Mouse (Mus musculus): ENCODE results near the gene Fchsd2. TPM values are rescaled to one million over a fixed set of nuclear protein-coding genes. Genes with fewer than 3 reads are reported as not detected.
A peak's percentile ranks its signal among the peaks of the same experiment; 100 is the strongest.

Fchsd2 gene
- polyA plus RNA-seq, 1 experiment from 2014 or later: 20.4 TPM

GRCm38 (mm10) chr7:101085779-101086178 is 6.9 kb upstream of the Fchsd2 start:
- Histone ChIP-seq H3K4me1 (ENCODE audit: control insufficient read depth, insufficient read depth, low read length) (peaks cover 41% of the 10 kb centered on the region), H3K27ac (ENCODE audit: low read depth, low read length) (no peak overlapping the region), H3K4me2 (no peak overlapping the region), H3K9me3 (replicated peaks; ENCODE audit: control insufficient read depth, low read length) (no peaks in the 10 kb centered on the region), H3K27me3 (ENCODE audit: control insufficient read depth, insufficient read depth, low read length) (no peaks in the 10 kb centered on the region), H3K36me3 (ENCODE audit: control insufficient read depth, insufficient read depth, low read length) (no peaks in the 10 kb centered on the region), H3K9ac (ENCODE audit: low read depth, low read length) (no peak overlapping the region), H3K4me3 (ENCODE audit: low read depth, low read length) (no peak overlapping the region)
- no peak for ATAC-seq (replicated peaks; ENCODE audit: insufficient number of reproducible peaks, low FRiP score, low TSS enrichment)
- WGBS (ENCODE audit: insufficient replicate concordance): 30% methylated on average over 4 of the region's 4 CpGs

- Histone ChIP-seq H3K9ac (ENCODE audit: low read depth, low read length) (no peak overlapping the region), H3K27me3 (ENCODE audit: control insufficient read depth, insufficient read depth, low read length) (no peaks in the 10 kb centered on the region), H3K4me3 (ENCODE audit: low read depth, low read length) (no peak overlapping the region), H3K4me1 (ENCODE audit: control insufficient read depth, insufficient read depth, low read length) (peaks cover 48% of the 10 kb centered on the region), H3K36me3 (ENCODE audit: control insufficient read depth, insufficient read depth, low read length) (no peaks in the 10 kb centered on the region), H3K9me3 (replicated peaks; ENCODE audit: control insufficient read depth, low read length) (no peaks in the 10 kb centered on the region), H3K4me2 (no peak overlapping the region), H3K27ac (ENCODE audit: low read depth, low read length) (peak overlapping the region; percentile 70)
- WGBS (ENCODE audit: insufficient replicate concordance): 42% methylated on average over 4 of the region's 4 CpGs
- no peak for ATAC-seq (replicated peaks; ENCODE audit: insufficient number of reproducible peaks, low FRiP score, low TSS enrichment)
These were observed 4.0 kb upstream of the Fchsd2 start for GRCm38 (mm10) chr7:101088687-101089086.

- Histone ChIP-seq H3K9ac (ENCODE audit: low read depth, low read length) (no peak overlapping the region), H3K4me3 (ENCODE audit: low read depth, low read length) (no peak overlapping the region), H3K4me1 (ENCODE audit: control insufficient read depth, insufficient read depth, low read length) (peaks cover 48% of the 10 kb centered on the region), H3K36me3 (ENCODE audit: control insufficient read depth, insufficient read depth, low read length) (no peaks in the 10 kb centered on the region), H3K9me3 (replicated peaks; ENCODE audit: control insufficient read depth, low read length) (no peaks in the 10 kb centered on the region), H3K4me2 (no peak overlapping the region), H3K27me3 (ENCODE audit: control insufficient read depth, insufficient read depth, low read length) (no peaks in the 10 kb centered on the region), H3K27ac (ENCODE audit: low read depth, low read length) (peak overlapping the region; percentile 70)
- ATAC-seq (replicated peaks; ENCODE audit: insufficient number of reproducible peaks, low FRiP score, low TSS enrichment): no peak
- 52% methylated on average over 3 of the region's 3 CpGs for WGBS (ENCODE audit: insufficient replicate concordance)
These were observed 3.4 kb upstream of the Fchsd2 start for GRCm38 (mm10) chr7:101089242-101089641.

- no peak overlapping the region for H3K4me2 ChIP-seq
- no peaks in the 10 kb centered on the region for H3K36me3 ChIP-seq (ENCODE audit: control insufficient read depth, insufficient read depth, low read length)
- no peaks in the 10 kb centered on the region for H3K27me3 ChIP-seq (ENCODE audit: control insufficient read depth, insufficient read depth, low read length)
- peaks cover 31% of the 10 kb centered on the region for H3K4me1 ChIP-seq (ENCODE audit: control insufficient read depth, insufficient read depth, low read length)
- 67% methylated on average over 3 of the region's 3 CpGs for WGBS (ENCODE audit: insufficient replicate concordance)
- H3K4me3 ChIP-seq (ENCODE audit: low read depth, low read length): no peak overlapping the region
- no peak overlapping the region for H3K27ac ChIP-seq (ENCODE audit: low read depth, low read length)
- 0 out of 2 replicates have a peak overlapping the region, but pooled peaks have one; percentile 0 for H3K9ac ChIP-seq (ENCODE audit: low read depth, low read length)
- no peaks in the 10 kb centered on the region for H3K9me3 ChIP-seq (replicated peaks; ENCODE audit: control insufficient read depth, low read length)
- no peak for ATAC-seq (replicated peaks; ENCODE audit: insufficient number of reproducible peaks, low FRiP score, low TSS enrichment)
These were observed 568 bp downstream of the Fchsd2 start for GRCm38 (mm10) chr7:101093231-101093630.

- no peak for ATAC-seq (replicated peaks; ENCODE audit: insufficient number of reproducible peaks, low FRiP score, low TSS enrichment)
- Histone ChIP-seq H3K9ac (ENCODE audit: low read depth, low read length) (no peak overlapping the region), H3K27me3 (ENCODE audit: control insufficient read depth, insufficient read depth, low read length) (no peaks in the 10 kb centered on the region), H3K27ac (ENCODE audit: low read depth, low read length) (no peak overlapping the region), H3K4me2 (no peak overlapping the region), H3K4me1 (ENCODE audit: control insufficient read depth, insufficient read depth, low read length) (peaks cover 18% of the 10 kb centered on the region), H3K9me3 (replicated peaks; ENCODE audit: control insufficient read depth, low read length) (no peaks in the 10 kb centered on the region), H3K36me3 (ENCODE audit: control insufficient read depth, insufficient read depth, low read length) (no peaks in the 10 kb centered on the region), H3K4me3 (ENCODE audit: low read depth, low read length) (no peak overlapping the region)
- WGBS (ENCODE audit: insufficient replicate concordance): 57% methylated on average over 1 of the region's 1 CpGs
These were observed 2.1 kb downstream of the Fchsd2 start for GRCm38 (mm10) chr7:101094746-101095145.

GRCm38 (mm10) chr7:101095560-101095959 is 2.9 kb downstream of the Fchsd2 start:
- Histone ChIP-seq H3K27me3 (ENCODE audit: control insufficient read depth, insufficient read depth, low read length) (no peaks in the 10 kb centered on the region), H3K4me2 (no peak overlapping the region), H3K9me3 (replicated peaks; ENCODE audit: control insufficient read depth, low read length) (no peaks in the 10 kb centered on the region), H3K27ac (ENCODE audit: low read depth, low read length) (peak overlapping the region; percentile 30; the same call in 1 of the 2 replicates), H3K9ac (ENCODE audit: low read depth, low read length) (no peak overlapping the region), H3K4me3 (ENCODE audit: low read depth, low read length) (no peak overlapping the region), H3K36me3 (ENCODE audit: control insufficient read depth, insufficient read depth, low read length) (no peaks in the 10 kb centered on the region), H3K4me1 (ENCODE audit: control insufficient read depth, insufficient read depth, low read length) (peaks cover 13% of the 10 kb centered on the region)
- WGBS (ENCODE audit: insufficient replicate concordance): 44% methylated on average over 5 of the region's 5 CpGs
- 0 out of 2 replicates have a peak, but pooled peaks have one; percentile 10 for ATAC-seq (replicated peaks; ENCODE audit: insufficient number of reproducible peaks, low FRiP score, low TSS enrichment)

- WGBS (ENCODE audit: insufficient replicate concordance): 77% methylated on average over 2 of the region's 2 CpGs
- Histone ChIP-seq H3K4me1 (ENCODE audit: control insufficient read depth, insufficient read depth, low read length) (peaks cover 11% of the 10 kb centered on the region), H3K4me3 (ENCODE audit: low read depth, low read length) (no peak overlapping the region), H3K36me3 (ENCODE audit: control insufficient read depth, insufficient read depth, low read length) (no peaks in the 10 kb centered on the region), H3K9ac (ENCODE audit: low read depth, low read length) (no peak overlapping the region), H3K9me3 (replicated peaks; ENCODE audit: control insufficient read depth, low read length) (no peaks in the 10 kb centered on the region), H3K4me2 (no peak overlapping the region), H3K27me3 (ENCODE audit: control insufficient read depth, insufficient read depth, low read length) (no peaks in the 10 kb centered on the region), H3K27ac (ENCODE audit: low read depth, low read length) (no peak overlapping the region)
- ATAC-seq (replicated peaks; ENCODE audit: insufficient number of reproducible peaks, low FRiP score, low TSS enrichment): no peak
These were observed 3.9 kb downstream of the Fchsd2 start for GRCm38 (mm10) chr7:101096576-101096975.

- Histone ChIP-seq H3K4me1 (ENCODE audit: control insufficient read depth, insufficient read depth, low read length) (peaks cover 11% of the 10 kb centered on the region), H3K27me3 (ENCODE audit: control insufficient read depth, insufficient read depth, low read length) (no peaks in the 10 kb centered on the region), H3K9me3 (replicated peaks; ENCODE audit: control insufficient read depth, low read length) (no peaks in the 10 kb centered on the region), H3K36me3 (ENCODE audit: control insufficient read depth, insufficient read depth, low read length) (no peaks in the 10 kb centered on the region), H3K4me2 (no peak overlapping the region), H3K4me3 (ENCODE audit: low read depth, low read length) (no peak overlapping the region), H3K9ac (ENCODE audit: low read depth, low read length) (no peak overlapping the region), H3K27ac (ENCODE audit: low read depth, low read length) (no peak overlapping the region)
- no peak for ATAC-seq (replicated peaks; ENCODE audit: insufficient number of reproducible peaks, low FRiP score, low TSS enrichment)
- WGBS (ENCODE audit: insufficient replicate concordance): 65% methylated on average over 3 of the region's 3 CpGs
These were observed 4.4 kb downstream of the Fchsd2 start for GRCm38 (mm10) chr7:101097084-101097483.

- 65% methylated on average over 3 of the region's 3 CpGs for WGBS (ENCODE audit: insufficient replicate concordance)
- Histone ChIP-seq H3K9ac (ENCODE audit: low read depth, low read length) (no peak overlapping the region), H3K9me3 (replicated peaks; ENCODE audit: control insufficient read depth, low read length) (no peaks in the 10 kb centered on the region), H3K27me3 (ENCODE audit: control insufficient read depth, insufficient read depth, low read length) (no peaks in the 10 kb centered on the region), H3K27ac (ENCODE audit: low read depth, low read length) (no peak overlapping the region), H3K4me2 (no peak overlapping the region), H3K4me3 (ENCODE audit: low read depth, low read length) (no peak overlapping the region), H3K36me3 (ENCODE audit: control insufficient read depth, insufficient read depth, low read length) (no peaks in the 10 kb centered on the region), H3K4me1 (ENCODE audit: control insufficient read depth, insufficient read depth, low read length) (peaks cover 4% of the 10 kb centered on the region)
- ATAC-seq (replicated peaks; ENCODE audit: insufficient number of reproducible peaks, low FRiP score, low TSS enrichment): no peak
These were observed 7.3 kb downstream of the Fchsd2 start for GRCm38 (mm10) chr7:101099981-101100380.

Measured in heart, embryonic 11.5 days (tissue).